Mouse (Mus musculus) limb, embryonic 14.5 days (tissue): ENCODE measurements around the gene Hepacam2. TPM values are rescaled to one million over a fixed set of nuclear protein-coding genes. Genes with fewer than 3 reads are reported as not detected.
A peak's percentile ranks its signal among the peaks of the same experiment; 100 is the strongest.

ENCODE experiments used
- ATAC-seq: fragments of 200-750 bp; cut with Nextera tagmentation; 2 replicates; pipeline ENCODE4 v1.8.0; 2017; ENCODE audit warnings: low read depth, moderate number of reproducible peaks, moderate TSS enrichment; ENCODE audit not compliant: low FRiP score
- DNase-seq: peaks from one replicate; pipeline ENCODE4 v3.0.0-alpha.2; 2015; ENCODE audit warnings: low spot score
- H3K27ac ChIP-seq: fragments of 300-500 bp; sonication (generic); replicated peaks from 2 replicates; pipeline ENCODE4 v1.5.1; 2014; ENCODE audit warnings: low read depth, mild to moderate bottlenecking, low read length, moderate library complexity, mixed read lengths
- H3K27me3 ChIP-seq: fragments of 300-500 bp; sonication (generic); 2 replicates; pipeline ENCODE4 v1.6.1; 2014; ENCODE audit warnings: low read length, mixed read lengths; ENCODE audit not compliant: control insufficient read depth, insufficient read depth
- H3K36me3 ChIP-seq: fragments of 300-500 bp; sonication (generic); 2 replicates; pipeline ENCODE4 v1.6.1; 2014; ENCODE audit warnings: mild to moderate bottlenecking, low read length, moderate library complexity, mixed read lengths; ENCODE audit not compliant: control insufficient read depth, insufficient read depth
- H3K4me1 ChIP-seq: fragments of 300-500 bp; sonication (generic); 2 replicates; pipeline ENCODE4 v1.6.1; 2014; ENCODE audit warnings: antibody characterized with exemption, low read length, mixed read lengths; ENCODE audit not compliant: control insufficient read depth, insufficient read depth
- H3K4me2 ChIP-seq: fragments of 300-500 bp; sonication (generic); replicated peaks from 2 replicates; pipeline ENCODE4 v1.6.1; 2014; ENCODE audit warnings: low read depth, mild to moderate bottlenecking, low read length, moderate library complexity; ENCODE audit not compliant: severe bottlenecking
- H3K4me3 ChIP-seq: fragments of 300-500 bp; sonication (generic); replicated peaks from 2 replicates; pipeline ENCODE4 v1.5.1; 2014; ENCODE audit warnings: low read length
- H3K9ac ChIP-seq: fragments of 300-500 bp; sonication (generic); 2 replicates; pipeline ENCODE4 v1.6.1; 2014; ENCODE audit warnings: mild to moderate bottlenecking, low read depth, low read length, moderate library complexity; ENCODE audit not compliant: severe bottlenecking
- H3K9me3 ChIP-seq: fragments of 300-500 bp; sonication (generic); 2 replicates; pipeline ENCODE4 v1.6.1; 2016; ENCODE audit warnings: low read length; ENCODE audit not compliant: control insufficient read depth
- POLR2A ChIP-seq: fragments of 200-500 bp; IDR thresholded peaks from 2 replicates; pipeline ENCODE4 v1.8.0; 2012; ENCODE audit warnings: inconsistent platforms, mild to moderate bottlenecking, moderate library complexity, borderline replicate concordance; ENCODE audit not compliant: insufficient read depth, insufficient read length; ENCODE audit errors: extremely low read depth
- WGBS: fragments of 180-500 bp; shearing (Covaris S2); extraction: QIAGEN DNeasy Blood & Tissue Kit; methylation state at CpG from one replicate; pipeline ENCODE4 v1.1.7; 2014; 5-methylcytosine and 5-hydroxymethylcytosine counted together
- polyA plus RNA-seq, 2 experiments: library from polyadenylated mRNA; depleted of rRNA in 1 of 2; stranded (reverse) in 1 of 2; unstranded in 1 of 2; fragments of >200 nt; fragmentation: Nextera tagmentation in 1 of 2; extraction: Ambion mirVana in 1 of 2; gene quantifications; 2 replicates each; pipeline versions ENCODE4 v1.2.1 to v1.2.3; 2012 to 2014

Hepacam2 gene
- polyA plus RNA-seq (2012; rRNA removed) (0.04 and 0.34 TPM in 2 replicates), polyA plus RNA-seq (2014; fragmentation: Nextera tagmentation; extraction: Ambion mirVana) (0.10 TPM in 1 of 2 replicates, not detected in the other)

DNA sequence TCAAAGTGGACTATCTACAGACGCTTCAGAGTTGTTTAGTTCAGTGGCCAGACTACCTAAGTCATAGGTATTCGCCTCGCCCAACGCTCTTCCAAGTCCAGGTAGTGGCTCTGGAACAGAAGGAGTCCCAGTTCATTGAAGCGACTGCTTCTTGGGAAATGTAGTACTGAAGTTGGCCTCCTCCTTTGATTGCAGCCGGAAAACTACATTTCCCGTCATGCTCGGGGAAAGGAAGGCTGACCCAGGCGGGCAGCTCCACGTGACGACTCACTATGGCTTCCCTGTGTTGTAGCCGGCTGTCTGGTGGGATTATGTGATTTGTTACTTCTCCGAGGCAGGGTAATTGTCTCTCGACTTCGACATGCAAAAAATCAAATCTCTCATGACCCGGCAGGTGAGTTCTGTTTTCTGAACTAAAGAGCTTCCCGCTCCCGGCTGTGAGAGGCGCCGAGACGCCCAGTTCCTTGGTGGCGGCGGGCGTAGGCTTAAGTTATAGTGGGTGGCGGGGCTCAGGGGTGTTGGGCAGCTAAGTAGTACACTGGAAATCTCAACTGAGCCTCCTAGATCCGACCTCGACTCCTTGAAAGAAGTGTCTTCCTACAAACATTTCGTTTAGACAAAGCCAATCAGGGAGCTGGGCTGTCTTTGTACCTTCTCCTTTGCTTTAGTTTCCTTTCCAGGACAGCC is at the start of gene Hepacam2, which contains the start of gene Vps50:
Gene Hepacam2, minus strand, starts transcription at position 137 of the 687 bp plus-strand sequence.
Gene Vps50, plus strand, starts transcription at position 221 of the 687 bp plus-strand sequence.
- Histone ChIP-seq H3K9me3 (no peaks in the 10 kb centered on the region), H3K27me3 (no peaks in the 10 kb centered on the region), H3K27ac (no peak within 1 kb of the TSS), H3K9ac (peak within 1 kb of the TSS; percentile 71), H3K4me3 (peak within 1 kb of the TSS; percentile 83), H3K4me1 (0 out of 2 replicates have a peak, but pooled peaks cover 5% of the 10 kb centered on the region), H3K4me2 (peak within 1 kb of the TSS; percentile 76), H3K36me3 (no peaks in the 10 kb centered on the region)
- DNase-seq (peak; percentile 94), ATAC-seq (peak; percentile 100)
- WGBS: under 1% methylated on average over 28 of the region's 28 CpGs
- TF ChIP-seq POLR2A: no peak

DNA sequence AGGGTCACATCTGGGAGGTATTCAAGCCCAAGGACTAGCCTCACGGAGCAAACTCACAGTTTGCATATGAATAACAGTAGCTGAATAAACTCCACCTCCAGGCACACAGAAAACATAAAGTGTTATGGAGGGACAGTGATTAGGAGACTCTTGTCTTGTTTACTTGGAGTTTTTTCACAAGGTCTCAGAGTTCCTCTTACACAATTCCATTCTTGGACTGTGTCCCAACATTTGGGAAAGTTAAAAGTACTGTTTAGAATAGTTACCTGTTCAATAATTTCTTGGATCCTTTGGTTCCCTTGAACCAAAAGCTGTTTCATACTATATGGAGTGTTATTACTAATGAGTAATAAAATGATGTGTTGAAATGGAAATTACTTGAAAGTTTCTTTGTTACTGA is 46.9 kb upstream of the Hepacam2 start:
- Histone ChIP-seq H3K4me3 (no peak overlapping the region), H3K27ac (no peak overlapping the region), H3K9me3 (no peaks in the 10 kb centered on the region), H3K9ac (no peak overlapping the region), H3K4me2 (no peak overlapping the region), H3K4me1 (no peaks in the 10 kb centered on the region), H3K27me3 (no peaks in the 10 kb centered on the region), H3K36me3 (peaks cover 7% of the 10 kb centered on the region; the same call in 1 of the 2 replicates)
- DNase-seq (no peak), ATAC-seq (no peak)
- 70% methylated on average over 1 of the region's 1 CpGs for WGBS
- no peak for TF ChIP-seq POLR2A

DNA sequence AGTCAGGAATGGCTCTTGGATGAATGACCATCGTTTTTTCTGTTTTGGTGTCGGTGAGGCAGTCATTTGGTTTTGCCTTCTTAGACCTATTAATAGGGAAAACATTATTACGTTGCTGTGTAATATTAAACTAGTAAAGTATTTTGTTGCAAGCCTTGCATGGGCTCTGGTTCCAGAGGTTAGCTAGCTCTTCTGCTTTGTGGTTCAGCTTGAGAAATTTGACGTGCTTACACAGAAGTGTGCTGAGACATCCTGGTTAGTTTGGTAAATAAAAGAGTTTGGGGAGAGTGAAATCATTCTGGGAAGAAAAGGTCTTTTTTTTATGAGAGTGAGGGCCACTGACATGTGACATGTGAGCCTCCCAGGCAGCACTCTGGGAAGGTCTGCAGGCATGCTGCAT is 45.8 kb upstream of the Hepacam2 start:
- Histone ChIP-seq H3K27ac (no peak overlapping the region), H3K4me3 (no peak overlapping the region), H3K4me1 (no peaks in the 10 kb centered on the region), H3K9ac (no peak overlapping the region), H3K4me2 (no peak overlapping the region), H3K36me3 (peaks cover 7% of the 10 kb centered on the region; the same call in 1 of the 2 replicates), H3K27me3 (no peaks in the 10 kb centered on the region), H3K9me3 (no peaks in the 10 kb centered on the region)
- TF ChIP-seq POLR2A: no peak
- DNase-seq: no peak
- 77% methylated on average over 4 of the region's 4 CpGs for WGBS
- no peak for ATAC-seq

DNA sequence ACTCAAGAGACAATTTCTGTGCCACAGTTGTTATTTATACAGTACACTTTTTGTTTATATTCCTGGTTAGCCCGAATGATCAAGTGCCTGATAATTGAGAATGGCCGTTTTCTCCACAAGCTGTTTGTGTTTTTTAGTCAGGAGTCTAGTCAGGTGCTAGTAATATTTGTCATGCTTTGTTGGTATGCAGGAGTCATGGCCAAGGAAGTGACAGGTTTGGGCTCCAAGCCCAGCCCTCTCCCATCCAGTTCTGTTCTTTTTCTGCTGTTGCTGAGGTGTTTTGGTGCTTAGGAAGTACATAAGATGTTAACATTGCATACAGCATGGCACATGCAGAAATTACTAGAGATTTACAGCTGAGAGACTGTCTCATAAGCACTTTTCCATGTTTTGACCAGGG is 41.4 kb upstream of the Hepacam2 start:
- H3K27me3 ChIP-seq: no peaks in the 10 kb centered on the region
- H3K36me3 ChIP-seq: peaks cover 6% of the 10 kb centered on the region; the same call in 1 of the 2 replicates
- no peak for ATAC-seq
- H3K9ac ChIP-seq: no peak overlapping the region
- TF ChIP-seq POLR2A: no peak
- H3K4me3 ChIP-seq: no peak overlapping the region
- no peak for DNase-seq
- H3K4me1 ChIP-seq: no peaks in the 10 kb centered on the region
- no peak overlapping the region for H3K27ac ChIP-seq
- no peak overlapping the region for H3K4me2 ChIP-seq
- 71% methylated on average over 2 of the region's 2 CpGs for WGBS
- no peaks in the 10 kb centered on the region for H3K9me3 ChIP-seq

DNA sequence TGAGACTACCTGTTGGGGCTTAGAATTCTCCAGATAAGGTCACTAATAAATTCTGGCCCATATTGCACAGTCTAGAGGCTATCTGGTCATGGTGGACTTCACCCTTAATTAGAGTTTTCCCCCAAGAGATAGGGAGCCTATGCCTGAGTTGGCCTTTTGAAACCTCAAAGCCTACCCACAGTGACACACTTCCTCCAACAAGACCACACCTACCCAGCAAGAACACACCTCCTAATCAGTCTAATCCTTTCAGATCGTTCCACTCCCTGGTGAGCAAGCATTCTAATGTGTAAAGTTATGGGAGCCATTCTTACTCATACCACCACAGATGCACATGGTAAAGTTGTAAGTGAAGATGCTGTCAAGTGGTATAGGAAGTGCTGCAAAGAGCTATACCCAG is 38.0 kb upstream of the Hepacam2 start:
- DNase-seq: no peak
- Histone ChIP-seq H3K4me3 (no peak overlapping the region), H3K36me3 (peaks cover 8% of the 10 kb centered on the region; the same call in 1 of the 2 replicates), H3K9me3 (no peaks in the 10 kb centered on the region), H3K27me3 (no peaks in the 10 kb centered on the region), H3K27ac (no peak overlapping the region), H3K4me2 (no peak overlapping the region), H3K4me1 (no peaks in the 10 kb centered on the region), H3K9ac (no peak overlapping the region)
- TF ChIP-seq POLR2A: no peak
- no peak for ATAC-seq
- WGBS: 70% methylated on average over 1 of the region's 1 CpGs

DNA sequence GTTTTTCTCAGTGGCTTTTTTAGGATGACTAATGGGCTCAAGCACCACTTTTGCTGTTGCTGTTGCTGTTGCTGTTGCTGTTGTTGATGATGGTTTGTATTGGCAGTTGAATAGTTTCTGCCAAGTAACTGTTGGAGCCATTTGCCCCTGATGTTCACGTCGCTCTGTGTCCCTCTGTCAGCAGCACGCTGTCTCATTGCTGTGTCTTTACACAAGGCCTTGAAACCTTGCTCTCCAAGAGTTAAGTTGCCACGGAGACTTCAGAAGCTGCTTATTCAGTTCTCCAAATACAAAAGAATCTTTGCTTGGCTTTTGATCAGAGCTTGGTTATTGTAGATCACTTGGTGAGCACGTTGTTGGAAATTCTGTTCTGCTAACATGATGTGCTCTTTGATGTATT is 33.3 kb upstream of the Hepacam2 start:
- no peaks in the 10 kb centered on the region for H3K9me3 ChIP-seq
- H3K9ac ChIP-seq: no peak overlapping the region
- H3K4me3 ChIP-seq: no peak overlapping the region
- H3K27ac ChIP-seq: no peak overlapping the region
- H3K4me2 ChIP-seq: no peak overlapping the region
- peaks cover 6% of the 10 kb centered on the region; the same call in 1 of the 2 replicates for H3K36me3 ChIP-seq
- no peak for TF ChIP-seq POLR2A
- H3K27me3 ChIP-seq: no peaks in the 10 kb centered on the region
- ATAC-seq (no peak), DNase-seq (no peak)
- 73% methylated on average over 5 of the region's 5 CpGs for WGBS
- H3K4me1 ChIP-seq: no peaks in the 10 kb centered on the region
